Mouse (Mus musculus) embryonic fibroblast, embryonic 13.5 days (primary cell): ENCODE data around the gene Galntl6.

Experiments used
- CTCF ChIP-seq: IDR thresholded peaks from 2 replicates; pipeline ENCODE4 v1.5.1; 2011; ENCODE audit warnings: mild to moderate bottlenecking, control low read depth, low read length, moderate library complexity, borderline replicate concordance; ENCODE audit not compliant: insufficient read depth
- POLR2A ChIP-seq: IDR thresholded peaks from 2 replicates; pipeline ENCODE4 v1.6.1; 2011; ENCODE audit warnings: low read depth, mild to moderate bottlenecking, control low read depth, low read length, moderate library complexity

GRCm38 (mm10) chr8:57741983-57742382 is 1170.5 kb downstream of the Galntl6 start:
- TF ChIP-seq POLR2A, result no peak
- no peak for TF ChIP-seq CTCF
